Mouse (Mus musculus) lung, embryonic 14.5 days (tissue): ENCODE measurements at regions not wholly inside any gene's neighbourhood (a gene's known extent, or its start where the extent isn't known, plus 50 kb on each side); places are given as distances from the start of the nearest gene placed in this dataset.

Experiments
- ATAC-seq: fragments of 200-750 bp; cut with Nextera tagmentation; 2 replicates; pipeline ENCODE4 v1.8.0; 2017; ENCODE audit warnings: mild to moderate bottlenecking, moderate TSS enrichment, moderate library complexity; ENCODE audit not compliant: insufficient read depth
- DNase-seq: peaks from one replicate; pipeline ENCODE4 v3.0.0-alpha.2; 2015
- H3K27ac ChIP-seq: fragments of 300-500 bp; sonication (generic); 2 replicates; pipeline ENCODE4 v1.5.1; 2014; ENCODE audit warnings: low read depth, mild to moderate bottlenecking, moderate library complexity
- H3K27me3 ChIP-seq: fragments of 300-500 bp; sonication (generic); 2 replicates; pipeline ENCODE4 v1.6.1; 2014; ENCODE audit warnings: low read length, control low read depth; ENCODE audit not compliant: insufficient read depth
- H3K36me3 ChIP-seq: fragments of 300-500 bp; sonication (generic); 2 replicates; pipeline ENCODE4 v1.6.1; 2014; ENCODE audit warnings: control low read depth; ENCODE audit not compliant: insufficient read depth
- H3K4me1 ChIP-seq: fragments of 300-500 bp; sonication (generic); 2 replicates; pipeline ENCODE4 v1.6.1; 2014; ENCODE audit warnings: antibody characterized with exemption, control low read depth; ENCODE audit not compliant: insufficient read depth
- H3K4me2 ChIP-seq: fragments of 300-500 bp; sonication (generic); 2 replicates; pipeline ENCODE4 v1.6.1; 2014; ENCODE audit warnings: mild to moderate bottlenecking
- H3K4me3 ChIP-seq: fragments of 300-500 bp; sonication (generic); 2 replicates; pipeline ENCODE4 v1.5.1; 2014; ENCODE audit warnings: low read depth, low read length
- H3K9ac ChIP-seq: fragments of 300-500 bp; sonication (generic); 2 replicates; pipeline ENCODE4 v1.6.1; 2014
- H3K9me3 ChIP-seq: fragments of 300-500 bp; sonication (generic); 2 replicates; pipeline ENCODE4 v1.6.1; 2016; ENCODE audit warnings: low read depth, low read length, control low read depth
- CTCF ChIP-seq: IDR thresholded peaks from 2 replicates; pipeline ENCODE4 v1.5.1; 2016; ENCODE audit warnings: antibody characterized with exemption, low read depth
- WGBS: fragments of 180-500 bp; shearing (Covaris S2); extraction: QIAGEN DNeasy Blood & Tissue Kit; methylation state at CpG from one replicate; pipeline ENCODE4 v1.1.7; 2014; 5-methylcytosine and 5-hydroxymethylcytosine counted together

DNA sequence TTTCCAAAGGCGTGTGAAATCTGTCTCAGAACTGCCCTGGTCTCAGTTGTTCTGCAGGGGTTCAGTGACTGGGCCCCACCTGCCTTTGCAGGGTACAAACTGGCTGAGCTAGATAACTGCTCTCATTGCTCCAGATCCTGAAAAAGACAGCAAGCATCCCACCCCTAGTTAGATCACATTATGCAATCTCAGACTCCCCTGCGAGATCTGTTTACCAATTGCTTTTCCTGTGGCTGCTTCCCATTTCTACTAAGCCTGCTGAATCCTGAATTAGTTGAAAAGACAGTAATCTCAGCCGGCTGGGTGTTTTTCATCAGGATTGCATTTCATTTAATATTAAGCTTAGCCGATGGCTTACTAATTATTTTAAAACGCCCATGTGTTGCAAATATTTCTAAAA is 531.2 kb upstream of the Gm19410 start:
- Histone ChIP-seq H3K4me1 (peaks cover 5% of the 10 kb centered on the region; the same call in 1 of the 2 replicates), H3K27me3 (no peaks in the 10 kb centered on the region), H3K4me3 (no peak overlapping the region), H3K27ac (no peak overlapping the region), H3K9me3 (no peaks in the 10 kb centered on the region), H3K4me2 (no peak overlapping the region), H3K9ac (no peak overlapping the region), H3K36me3 (no peaks in the 10 kb centered on the region)
- no peak for DNase-seq
- 57% methylated on average over 5 of the region's 5 CpGs for WGBS
- TF ChIP-seq CTCF: no peak
- ATAC-seq: no peak

DNA sequence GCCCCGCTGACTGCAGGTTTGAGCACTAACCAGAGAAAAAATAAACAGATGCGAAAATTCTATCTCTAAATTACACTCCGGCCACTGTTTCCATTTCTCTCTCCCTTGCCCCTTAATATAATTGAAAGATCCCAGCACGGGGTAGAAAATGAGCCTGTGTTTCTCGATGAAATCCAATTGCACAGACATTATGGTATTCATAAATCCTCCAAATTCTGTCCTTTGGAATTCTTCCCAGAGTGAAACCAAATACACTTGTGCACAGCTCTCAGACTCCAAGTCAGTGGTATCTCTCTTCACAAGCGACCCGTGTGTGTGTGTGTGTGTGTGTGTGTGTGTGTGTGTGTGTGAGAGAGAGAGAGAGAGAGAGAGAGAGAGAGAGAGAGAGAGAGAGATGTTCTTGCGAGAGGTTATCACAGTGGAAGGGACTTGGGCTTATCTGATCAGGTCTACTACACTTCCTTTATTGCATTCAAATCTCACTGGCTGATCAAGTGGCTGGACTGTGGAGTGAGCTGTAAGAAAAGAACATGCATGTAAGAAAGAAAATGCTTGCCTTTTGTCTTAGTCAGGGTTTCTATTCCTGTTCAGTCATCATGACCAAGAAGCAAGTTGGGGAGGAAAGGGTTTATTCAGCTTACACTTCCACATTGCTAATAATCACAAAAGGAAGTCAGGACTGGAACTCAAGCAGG is 529.6 kb upstream of the Gm19410 start:
- no peak for TF ChIP-seq CTCF
- Histone ChIP-seq H3K27ac (peak overlapping the region; percentile 0; the same call in 1 of the 2 replicates), H3K9ac (no peak overlapping the region), H3K4me2 (no peak overlapping the region), H3K36me3 (no peaks in the 10 kb centered on the region), H3K4me3 (no peak overlapping the region), H3K27me3 (no peaks in the 10 kb centered on the region), H3K9me3 (no peaks in the 10 kb centered on the region), H3K4me1 (peaks cover 5% of the 10 kb centered on the region; the same call in 1 of the 2 replicates)
- peak; percentile 47 for DNase-seq
- WGBS: 32% methylated on average over 8 of the region's 8 CpGs
- no peak for ATAC-seq

DNA sequence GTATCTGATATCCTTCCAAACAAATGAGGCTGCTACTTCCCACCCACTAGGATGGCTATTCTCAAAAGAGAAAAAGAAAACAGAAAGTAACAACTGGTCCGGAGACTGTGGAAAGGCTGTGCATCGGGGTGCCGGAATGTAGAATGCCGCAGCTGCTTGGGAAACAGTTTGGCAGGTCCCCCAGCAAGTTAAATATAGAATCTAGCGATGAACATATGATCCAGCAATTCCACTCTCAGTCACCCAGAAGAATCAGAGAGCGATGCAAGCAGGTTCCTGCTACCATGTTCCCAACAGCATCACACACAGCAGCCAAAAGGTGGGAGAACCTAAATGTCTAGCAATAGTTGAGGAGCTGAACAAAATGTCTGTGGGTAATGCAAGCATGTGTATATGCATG is 528.3 kb upstream of the Gm19410 start:
- Histone ChIP-seq H3K36me3 (no peaks in the 10 kb centered on the region), H3K27ac (no peak overlapping the region), H3K4me1 (peaks cover 5% of the 10 kb centered on the region; the same call in 1 of the 2 replicates), H3K9me3 (no peaks in the 10 kb centered on the region), H3K4me3 (no peak overlapping the region), H3K9ac (no peak overlapping the region), H3K4me2 (no peak overlapping the region), H3K27me3 (no peaks in the 10 kb centered on the region)
- ATAC-seq: no peak
- 60% methylated on average over 6 of the region's 6 CpGs for WGBS
- DNase-seq: no peak
- TF ChIP-seq CTCF: no peak

DNA sequence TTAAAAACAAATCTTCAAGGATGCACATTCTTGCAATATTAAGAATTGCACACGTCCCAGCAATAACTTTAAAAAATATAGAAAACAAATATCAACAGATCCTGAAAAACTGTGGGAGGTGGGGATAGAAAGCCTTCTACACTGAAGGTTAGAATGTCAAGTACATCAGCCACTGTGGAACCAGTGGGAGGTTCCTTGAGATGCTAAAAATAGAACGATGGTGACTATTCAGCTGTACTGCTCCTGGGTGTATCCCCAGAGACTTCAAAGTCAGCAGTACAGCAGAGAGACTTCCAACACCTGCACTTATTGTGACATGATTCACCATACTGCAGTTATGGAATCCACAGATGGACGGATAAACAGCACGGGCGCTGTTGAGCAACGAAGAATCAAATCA is 524.7 kb upstream of the Gm19410 start:
- Histone ChIP-seq H3K9ac (no peak overlapping the region), H3K4me1 (peaks cover 5% of the 10 kb centered on the region; the same call in 1 of the 2 replicates), H3K36me3 (no peaks in the 10 kb centered on the region), H3K27ac (no peak overlapping the region), H3K4me2 (no peak overlapping the region), H3K9me3 (no peaks in the 10 kb centered on the region), H3K4me3 (no peak overlapping the region), H3K27me3 (no peaks in the 10 kb centered on the region)
- ATAC-seq: no peak
- TF ChIP-seq CTCF: no peak
- DNase-seq: no peak
- WGBS: 76% methylated on average over 6 of the region's 6 CpGs

DNA sequence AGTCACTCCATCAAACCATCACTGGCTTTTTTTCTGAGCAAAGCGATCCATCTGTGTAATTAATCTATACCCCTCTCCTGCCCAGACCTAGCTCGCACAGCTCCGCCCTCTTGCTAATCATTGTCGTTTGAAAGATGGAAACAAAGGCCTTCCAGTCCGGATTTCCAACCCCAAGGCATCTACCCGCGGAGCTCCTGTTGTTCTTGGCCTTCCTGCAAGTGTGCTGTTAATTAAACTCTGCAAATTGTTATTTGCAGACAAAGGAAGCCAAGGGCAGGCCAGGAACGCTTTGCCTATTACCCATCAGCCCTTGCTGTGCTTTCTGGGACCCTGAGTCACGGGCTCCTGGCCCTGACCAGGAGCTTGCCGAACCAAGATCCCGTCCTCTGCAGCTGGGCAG is 522.0 kb upstream of the Gm19410 start:
- DNase-seq (no peak), ATAC-seq (no peak)
- no peak overlapping the region for H3K4me2 ChIP-seq
- H3K9ac ChIP-seq: no peak overlapping the region
- H3K36me3 ChIP-seq: no peaks in the 10 kb centered on the region
- H3K4me3 ChIP-seq: no peak overlapping the region
- whole genome bisulfite sequencing: 53% methylated on average over 11 of the region's 11 CpGs
- no peaks in the 10 kb centered on the region for H3K4me1 ChIP-seq
- no peaks in the 10 kb centered on the region for H3K27me3 ChIP-seq
- H3K9me3 ChIP-seq: no peaks in the 10 kb centered on the region
- TF ChIP-seq CTCF: no peak
- H3K27ac ChIP-seq: no peak overlapping the region

DNA sequence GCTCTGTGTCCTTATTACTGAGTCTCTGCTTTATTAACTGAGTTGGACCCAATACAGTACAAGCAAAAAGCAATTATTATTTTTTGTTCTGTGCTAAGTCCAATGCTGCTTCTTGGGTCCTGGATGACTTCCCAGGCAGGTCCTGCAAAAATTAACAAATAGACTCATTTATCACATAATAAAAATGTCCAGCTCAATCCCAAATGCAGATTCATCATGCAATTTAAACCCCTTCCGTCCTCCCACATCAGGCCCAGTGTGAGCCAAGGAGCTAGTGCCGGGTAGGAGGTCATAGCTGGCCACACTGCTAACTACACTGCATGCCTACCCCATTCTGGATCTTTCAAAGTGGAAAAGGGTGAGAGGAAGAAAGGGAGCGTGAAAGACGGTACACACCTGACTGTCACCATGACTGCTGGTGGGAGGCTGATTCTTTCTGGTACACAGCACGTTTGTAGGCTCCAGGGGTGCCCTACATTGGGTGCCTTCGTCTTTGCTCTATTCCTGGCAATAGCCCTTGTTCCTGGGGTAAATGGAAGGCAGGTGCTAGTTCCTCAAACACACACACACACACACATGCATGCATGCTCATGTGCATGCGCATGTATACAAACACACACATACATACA is 515.7 kb upstream of the Gm19410 start:
- Histone ChIP-seq H3K27me3 (no peaks in the 10 kb centered on the region), H3K36me3 (no peaks in the 10 kb centered on the region), H3K4me2 (no peak overlapping the region), H3K9ac (no peak overlapping the region), H3K27ac (no peak overlapping the region), H3K9me3 (peaks cover 5% of the 10 kb centered on the region; the same call in 1 of the 2 replicates), H3K4me3 (no peak overlapping the region), H3K4me1 (0 out of 2 replicates have a peak, but pooled peaks cover 7% of the 10 kb centered on the region)
- 73% methylated on average over 7 of the region's 7 CpGs for WGBS
- ATAC-seq (no peak), DNase-seq (no peak)
- TF ChIP-seq CTCF: no peak

- peak; percentile 21 for DNase-seq
- TF ChIP-seq CTCF: no peak
Observed at GRCm38 (mm10) chr8:35250641-35251040, 514.9 kb upstream of the Gm19410 start.

More at GRCm38 (mm10) chr8:35250641-35251040, 514.9 kb upstream of the Gm19410 start:
- H3K4me3 ChIP-seq: no peak overlapping the region
- H3K9ac ChIP-seq: no peak overlapping the region
- H3K27ac ChIP-seq: 0 out of 2 replicates have a peak overlapping the region, but pooled peaks have one; percentile 43
- no peaks in the 10 kb centered on the region for H3K36me3 ChIP-seq
- WGBS: 36% methylated on average over 4 of the region's 4 CpGs
- no peaks in the 10 kb centered on the region for H3K27me3 ChIP-seq
- no peak overlapping the region for H3K4me2 ChIP-seq
- 0 out of 2 replicates have a peak, but pooled peaks cover 7% of the 10 kb centered on the region for H3K4me1 ChIP-seq
- H3K9me3 ChIP-seq: peaks cover 5% of the 10 kb centered on the region; the same call in 1 of the 2 replicates
- no peak for ATAC-seq
